In the genomic region with DNA sequence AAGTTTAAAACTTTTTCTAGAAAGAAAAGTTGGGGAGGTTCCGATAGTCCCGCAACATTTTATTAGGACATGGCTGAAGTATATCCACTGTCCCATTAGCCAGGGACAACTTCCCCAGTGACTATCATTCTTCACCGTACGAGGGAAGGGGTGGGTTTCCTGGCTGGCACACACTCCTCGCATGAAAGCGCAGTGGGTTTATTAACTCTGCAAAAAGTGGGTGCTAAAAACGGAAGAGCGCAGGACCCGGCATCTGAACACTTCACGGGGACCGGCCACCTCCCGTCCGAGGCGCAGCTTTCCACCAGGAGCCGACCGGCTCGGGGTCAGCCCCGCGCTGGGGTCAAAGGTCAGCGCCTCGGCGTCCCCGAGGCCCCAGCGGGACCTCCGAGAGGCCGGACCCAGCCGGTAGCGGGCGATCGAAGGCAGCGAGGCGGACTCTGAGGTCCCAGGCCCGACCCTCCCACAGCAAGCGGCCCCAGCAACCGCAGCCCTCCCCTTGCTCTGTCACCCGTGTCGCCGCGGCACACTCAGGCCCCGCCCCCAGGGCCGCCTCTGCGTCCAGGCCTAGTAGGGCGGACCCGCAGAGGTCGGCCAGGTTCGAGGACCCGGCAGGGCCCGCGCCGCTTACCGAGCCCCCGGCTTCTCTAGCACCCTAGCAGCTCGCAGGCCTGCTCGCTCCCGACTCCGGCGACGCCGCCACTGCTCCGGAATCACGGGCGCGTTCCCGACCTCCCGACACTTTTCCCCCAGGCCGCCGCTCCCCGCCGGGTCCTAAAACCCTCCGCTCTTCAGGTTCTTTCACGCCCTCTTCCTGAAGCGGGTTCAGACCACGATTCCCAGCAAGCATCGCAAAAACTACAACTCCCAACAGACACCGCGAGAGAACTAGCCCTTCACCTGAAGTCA, we compare ENCODE assay signal across 8 mouse cellular contexts. TPM values are rescaled to one million over a fixed set of nuclear protein-coding genes. Genes with fewer than 3 reads are reported as not detected.
A peak's percentile ranks its signal among the peaks of the same experiment; 100 is the strongest.
DNase-seq lines count a peak whose midpoint lies in the region; ATAC-seq and TF ChIP-seq lines count a peak whose summit lies in the region.

A gene (minus strand): TSS at position 704 of the 909 bp plus-strand sequence.

- H3K27me3 ChIP-seq in forebrain, embryonic 10.5 days (ENCODE audit: poor library complexity, severe bottlenecking) = no peaks in the 10 kb centered on the region
- no peaks in the 10 kb centered on the region for H3K27me3 ChIP-seq in heart, embryonic 15.5 days
- H3K27me3 ChIP-seq in liver, embryonic 14.5 days (ENCODE audit: control insufficient read depth, insufficient read depth, low read length) = no peaks in the 10 kb centered on the region
- H3K27me3 ChIP-seq in neural tube, embryonic 11.5 days (ENCODE audit: control insufficient read depth, insufficient read depth, low read length) = no peaks in the 10 kb centered on the region
- H3K27me3 ChIP-seq in stomach, postnatal 0 days (ENCODE audit: control insufficient read depth, insufficient read depth, low read length) = no peaks in the 10 kb centered on the region

- 2% methylated on average over 76 of the region's 76 CpGs for WGBS in forebrain, embryonic 10.5 days
- WGBS in heart, embryonic 15.5 days = under 1% methylated on average over 69 of the region's 76 CpGs
- WGBS in liver, embryonic 14.5 days (ENCODE audit: insufficient replicate concordance) = 1% methylated on average over 74 of the region's 76 CpGs
- 2% methylated on average over 65 of the region's 76 CpGs for WGBS in neural tube, embryonic 11.5 days
- 1% methylated on average over 76 of the region's 76 CpGs for WGBS in stomach, postnatal 0 days

- H3K4me2 ChIP-seq in heart, embryonic 15.5 days = peak within 1 kb of the TSS; percentile 67
- H3K4me2 ChIP-seq in liver, embryonic 14.5 days (ENCODE audit: low read depth) = peak within 1 kb of the TSS; percentile 78
- H3K4me2 ChIP-seq in neural tube, embryonic 11.5 days (ENCODE audit: low read depth) = peak within 1 kb of the TSS; percentile 63
- peak within 1 kb of the TSS; percentile 75 for H3K4me2 ChIP-seq in stomach, postnatal 0 days (replicated peaks; ENCODE audit: low read depth)

- peaks cover 15% of the 10 kb centered on the region for H3K9me3 ChIP-seq in forebrain, embryonic 10.5 days
- H3K9me3 ChIP-seq in heart, embryonic 15.5 days (replicated peaks) = no peaks in the 10 kb centered on the region
- H3K9me3 ChIP-seq in liver, embryonic 14.5 days (ENCODE audit: control insufficient read depth, low read length) = no peaks in the 10 kb centered on the region; the same call in 1 of the 2 replicates
- H3K9me3 ChIP-seq in neural tube, embryonic 11.5 days (ENCODE audit: control insufficient read depth, low read length) = no peaks in the 10 kb centered on the region
- H3K9me3 ChIP-seq in stomach, postnatal 0 days (ENCODE audit: control insufficient read depth, low read length) = no peaks in the 10 kb centered on the region

- H3K9ac ChIP-seq in heart, embryonic 15.5 days = peak within 1 kb of the TSS; percentile 84
- peak within 1 kb of the TSS; percentile 37 for H3K9ac ChIP-seq in liver, embryonic 14.5 days (replicated peaks)
- peak within 1 kb of the TSS; percentile 91 for H3K9ac ChIP-seq in neural tube, embryonic 11.5 days (ENCODE audit: low read length)
- peak within 1 kb of the TSS; percentile 95 for H3K9ac ChIP-seq in stomach, postnatal 0 days (ENCODE audit: low read length)

- peak; percentile 94 for ATAC-seq in heart, embryonic 15.5 days (replicated peaks; ENCODE audit: insufficient number of reproducible peaks, insufficient read depth, low FRiP score, low read depth)
- ATAC-seq in liver, embryonic 14.5 days (ENCODE audit: insufficient read depth) = peak; percentile 97
- peak; percentile 95 for ATAC-seq in neural tube, embryonic 11.5 days (ENCODE audit: insufficient read depth, low FRiP score, low TSS enrichment)
- peak; percentile 96 for ATAC-seq in stomach, postnatal 0 days (ENCODE audit: low FRiP score, low TSS enrichment)

- peak; percentile 74 to 89 for DNase-seq in CD8-positive naive resting alpha-beta T cell, adult 2 months (ENCODE audit: low read depth in 2 of 2, low spot score in 2 of 2)
- peak; percentile 88 for DNase-seq in c-Kit-positive CD71-negative TER-119-negative erythroid progenitor cells, embryonic 14.5 days (ENCODE audit: low read depth)
- DNase-seq in forebrain, embryonic 10.5 days (ENCODE audit: extremely low spot score, low spot score) = peak; percentile 96
- DNase-seq in kidney, postnatal 25 days = peak; percentile 92 to 97
- DNase-seq in liver, embryonic 14.5 days (ENCODE audit: low read depth in 3 of 3, low spot score in 3 of 3) = peak; percentile 81 to 87 (median 85)
- DNase-seq in neural tube, embryonic 11.5 days (ENCODE audit: low spot score) = peak; percentile 95
- peak; percentile 95 for DNase-seq in stomach, postnatal 0 days (ENCODE audit: low spot score)

- peaks cover 19% of the 10 kb centered on the region for H3K4me1 ChIP-seq in forebrain, embryonic 10.5 days
- peaks cover 9% of the 10 kb centered on the region for H3K4me1 ChIP-seq in heart, embryonic 15.5 days (replicated peaks)
- peaks cover 4 to 12% of the 10 kb centered on the region in 2 experiments; a peak in 3 of 4 replicates for H3K4me1 ChIP-seq in liver, embryonic 14.5 days (replicated peaks; ENCODE audit: control insufficient read depth in 2 of 2, insufficient read depth in 2 of 2, low read length in 1 of 2)
- peaks cover 2% of the 10 kb centered on the region; the same call in 1 of the 2 replicates for H3K4me1 ChIP-seq in neural tube, embryonic 11.5 days (ENCODE audit: control insufficient read depth, insufficient read depth, low read length)
- 0 out of 2 replicates have a peak, but pooled peaks cover 4% of the 10 kb centered on the region for H3K4me1 ChIP-seq in stomach, postnatal 0 days (replicated peaks; ENCODE audit: control insufficient read depth, insufficient read depth)

- H3K27ac ChIP-seq in forebrain, embryonic 10.5 days = peak within 1 kb of the TSS; percentile 95
- peak within 1 kb of the TSS; percentile 90 for H3K27ac ChIP-seq in heart, embryonic 15.5 days
- H3K27ac ChIP-seq in liver, embryonic 14.5 days = peak within 1 kb of the TSS; percentile 17; the same call in 1 of the 2 replicates
- H3K27ac ChIP-seq in neural tube, embryonic 11.5 days (ENCODE audit: low read depth, low read length) = peak within 1 kb of the TSS; percentile 95
- H3K27ac ChIP-seq in stomach, postnatal 0 days (replicated peaks) = peak within 1 kb of the TSS; percentile 96

- TF ChIP-seq CTCF in liver, embryonic 14.5 days (IDR thresholded peaks at IDR 0.05; ENCODE audit: low read depth) = no peak
- peak; percentile 22; the same call in 1 of the 2 replicates for TF ChIP-seq CTCF in stomach, postnatal 0 days (IDR thresholded peaks at IDR 0.05; ENCODE audit: low read depth)

- TF ChIP-seq EP300 in liver, embryonic 14.5 days (IDR thresholded peaks at IDR 0.05; ENCODE audit: low read depth) = no peak
- no peak for TF ChIP-seq EP300 in stomach, postnatal 0 days (optimal IDR thresholded peaks at IDR 0.05)

- H3K36me3 ChIP-seq in forebrain, embryonic 10.5 days (replicated peaks) = peaks cover 21% of the 10 kb centered on the region
- H3K36me3 ChIP-seq in heart, embryonic 15.5 days = no peaks in the 10 kb centered on the region
- no peaks in the 10 kb centered on the region for H3K36me3 ChIP-seq in liver, embryonic 14.5 days (replicated peaks; ENCODE audit: control insufficient read depth, insufficient read depth, low read depth)
- no peaks in the 10 kb centered on the region for H3K36me3 ChIP-seq in neural tube, embryonic 11.5 days (ENCODE audit: control insufficient read depth, insufficient read depth, low read length)
- H3K36me3 ChIP-seq in stomach, postnatal 0 days (ENCODE audit: control insufficient read depth, insufficient read depth, low read length) = no peaks in the 10 kb centered on the region

- H3K4me3 ChIP-seq in forebrain, embryonic 10.5 days = peak within 1 kb of the TSS; percentile 74
- peak within 1 kb of the TSS; percentile 81 for H3K4me3 ChIP-seq in heart, embryonic 15.5 days
- peak within 1 kb of the TSS; percentile 56 to 70 for H3K4me3 ChIP-seq in liver, embryonic 14.5 days (ENCODE audit: insufficient read depth in 1 of 2, low read depth in 2 of 2, low read length in 2 of 2)
- peak within 1 kb of the TSS; percentile 85 for H3K4me3 ChIP-seq in neural tube, embryonic 11.5 days (ENCODE audit: low read depth, low read length)
- H3K4me3 ChIP-seq in stomach, postnatal 0 days (ENCODE audit: low read depth, low read length) = peak within 1 kb of the TSS; percentile 87

RNA-seq across cellular contexts. Expression of the gene that starts here (rescaled TPM):
- polyA plus RNA-seq in forebrain, embryonic 10.5 days (2016; fragmentation: Nextera tagmentation; extraction: Ambion mirVana) = 16.2 and 18.5 TPM in 2 replicates
- polyA plus RNA-seq in heart, embryonic 15.5 days (2015; fragmentation: Nextera tagmentation; extraction: Ambion mirVana) = 12.2 and 15.3 TPM in 2 replicates
- 2.0 and 2.2 TPM in 2 replicates for polyA plus RNA-seq in liver, embryonic 14.5 days (2012; rRNA removed)
- 2.6 and 2.8 TPM in 2 replicates for polyA plus RNA-seq in liver, embryonic 14.5 days (2014; fragmentation: Nextera tagmentation; extraction: Ambion mirVana)
- polyA plus RNA-seq in neural tube, embryonic 11.5 days (2014; fragmentation: Nextera tagmentation; extraction: Ambion mirVana) = 16.7 and 17.9 TPM in 2 replicates
- polyA plus RNA-seq in stomach, postnatal 0 days (2015; fragmentation: Nextera tagmentation; extraction: Ambion mirVana) = 7.5 and 8.2 TPM in 2 replicates

Comparison
In these comparisons a context has a peak if more than half of its experiments do, and no peak if none do; other contexts are left out.
1. Peak in every context shown above with its lines: DNase-seq, ATAC-seq, H3K4me3 ChIP-seq and H3K27ac ChIP-seq.
2. H3K27ac ChIP-seq: peak in every context shown above with its lines; median percentile 96 in stomach, postnatal 0 days; 95 in forebrain, embryonic 10.5 days; 95 in neural tube, embryonic 11.5 days; 90 in heart, embryonic 15.5 days; 17 in liver, embryonic 14.5 days.
3. H3K9ac ChIP-seq: peak in every context shown above with its lines; median percentile 95 in stomach, postnatal 0 days; 91 in neural tube, embryonic 11.5 days; 84 in heart, embryonic 15.5 days; 37 in liver, embryonic 14.5 days.